Mouse (Mus musculus) C2C12 (cell line): ENCODE measurements around the gene Glipr1l2.
"Not testable (repeated sequence)": the region's sequence is repeated elsewhere in the genome, so short reads cannot be mapped to it uniquely, and the experiment has no call there.

Experiments
- CTCF ChIP-seq: IDR thresholded peaks from one replicate; pipeline ENCODE4 v1.5.1; 2011; ENCODE audit not compliant: control insufficient read depth, insufficient read depth, insufficient read length
- FOSL1 ChIP-seq: IDR thresholded peaks from one replicate; pipeline ENCODE4 v1.8.0; 2011; ENCODE audit warnings: mild to moderate bottlenecking, low read length; ENCODE audit not compliant: poor library complexity, insufficient read depth, severe bottlenecking

DNA sequence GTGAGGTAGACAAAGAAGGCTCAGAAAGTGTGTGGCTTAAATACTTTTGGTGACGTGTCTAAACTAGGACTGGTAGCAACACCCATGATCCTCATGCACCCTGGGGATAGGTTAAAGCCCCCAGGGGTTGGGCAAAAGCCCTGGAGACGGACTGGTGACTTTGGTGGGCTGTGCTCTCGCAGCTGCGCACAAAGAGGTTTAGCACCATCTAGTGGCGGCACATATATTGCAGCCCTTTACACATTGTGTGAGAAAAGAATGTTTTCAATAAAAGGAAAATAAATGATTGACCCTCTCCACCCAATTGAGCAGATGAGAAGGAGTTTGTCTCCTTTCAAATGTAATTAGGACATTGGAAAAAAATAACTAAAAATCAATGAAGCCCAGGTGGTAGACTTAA lies 22.6 kb downstream of the Glipr1l2 start:
- TF ChIP-seq FOSL1, CTCF: not testable (repeated sequence)
